Mouse (Mus musculus) stomach, postnatal 0 days (tissue): ENCODE data around the gene Wdr17. TPM values are rescaled to one million over a fixed set of nuclear protein-coding genes. Genes with fewer than 3 reads are reported as not detected.
A peak's percentile ranks its signal among the peaks of the same experiment; 100 is the strongest.
"Not testable (repeated sequence)": the region's sequence is repeated elsewhere in the genome, so short reads cannot be mapped to it uniquely, and the experiment has no call there.

Source experiments
- ATAC-seq: fragments of 200-750 bp; cut with Nextera tagmentation; 2 replicates; pipeline ENCODE4 v1.8.0; 2017; ENCODE audit not compliant: low FRiP score, low TSS enrichment
- DNase-seq: peaks from one replicate; pipeline ENCODE4 v3.0.0-alpha.2; 2016; ENCODE audit warnings: low spot score
- H3K27ac ChIP-seq: fragments of 300-500 bp; sonication (generic); replicated peaks from 2 replicates; pipeline ENCODE4 v1.5.1; 2014; ENCODE audit warnings: mild to moderate bottlenecking, control low read depth
- H3K27me3 ChIP-seq: fragments of 300-500 bp; sonication (generic); 2 replicates; pipeline ENCODE4 v1.6.1; 2014; ENCODE audit warnings: low read length; ENCODE audit not compliant: control insufficient read depth, insufficient read depth
- H3K36me3 ChIP-seq: fragments of 300-500 bp; sonication (generic); 2 replicates; pipeline ENCODE4 v1.6.1; 2014; ENCODE audit warnings: low read length, mixed read lengths; ENCODE audit not compliant: control insufficient read depth, insufficient read depth
- H3K4me1 ChIP-seq: fragments of 300-500 bp; sonication (generic); replicated peaks from 2 replicates; pipeline ENCODE4 v1.6.1; 2014; ENCODE audit warnings: antibody characterized with exemption; ENCODE audit not compliant: control insufficient read depth, insufficient read depth
- H3K4me2 ChIP-seq: fragments of 300-500 bp; sonication (generic); replicated peaks from 2 replicates; pipeline ENCODE4 v1.6.1; 2014; ENCODE audit warnings: low read depth, mild to moderate bottlenecking, control low read depth, moderate library complexity
- H3K4me3 ChIP-seq: fragments of 300-500 bp; sonication (generic); 2 replicates; pipeline ENCODE4 v1.5.1; 2014; ENCODE audit warnings: low read depth, low read length, control low read depth
- H3K9ac ChIP-seq: fragments of 300-500 bp; sonication (generic); 2 replicates; pipeline ENCODE4 v1.6.1; 2014; ENCODE audit warnings: mild to moderate bottlenecking, low read length, control low read depth, mixed read lengths
- H3K9me3 ChIP-seq: fragments of 300-500 bp; sonication (generic); 2 replicates; pipeline ENCODE4 v1.6.1; 2016; ENCODE audit warnings: low read length; ENCODE audit not compliant: control insufficient read depth
- CTCF ChIP-seq: IDR thresholded peaks from 2 replicates; pipeline ENCODE4 v1.5.1; 2016; ENCODE audit warnings: antibody characterized with exemption, low read depth, mild to moderate bottlenecking, moderate library complexity
- EP300 ChIP-seq: optimal IDR thresholded peaks from 2 replicates; pipeline ENCODE3; 2016; ENCODE audit warnings: antibody characterized with exemption
- WGBS: fragments of 180-500 bp; shearing (Covaris S2); extraction: QIAGEN DNeasy Blood & Tissue Kit; methylation state at CpG from one replicate; pipeline ENCODE4 v1.1.7; 2014; 5-methylcytosine and 5-hydroxymethylcytosine counted together
- polyA plus RNA-seq: library from polyadenylated mRNA; unstranded; fragments of >200 nt; fragmentation: Nextera tagmentation; extraction: Ambion mirVana; gene quantifications from 2 replicates; pipeline ENCODE4 v1.2.1, GENCODE M21; 2015

Wdr17 gene
- polyA plus RNA-seq, 1 experiment from 2014 or later: 0.06 TPM

DNA sequence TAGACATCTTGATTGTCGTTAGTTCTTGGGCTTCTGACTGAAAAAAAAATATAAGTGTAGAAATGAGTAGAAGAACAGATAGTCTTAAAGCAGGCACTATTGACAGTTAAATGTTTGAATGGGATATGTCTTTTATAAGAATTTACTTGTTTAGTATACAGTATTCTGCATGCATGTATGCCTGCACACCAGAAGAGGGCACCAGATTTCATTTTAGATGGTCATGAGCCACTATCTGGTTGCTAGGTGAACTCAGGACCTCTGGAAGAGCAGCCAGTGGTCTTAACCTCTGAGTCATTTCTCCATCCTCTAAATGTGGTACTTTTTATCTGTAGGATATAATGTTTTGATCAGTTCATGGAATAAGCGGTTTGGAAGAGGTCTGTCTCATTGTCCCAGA lies 227.3 kb downstream of the Wdr17 start:
- Histone ChIP-seq H3K4me1 (no peaks in the 10 kb centered on the region), H3K27ac (no peak overlapping the region), H3K27me3 (no peaks in the 10 kb centered on the region), H3K36me3 (no peaks in the 10 kb centered on the region), H3K4me3 (no peak overlapping the region), H3K9ac (no peak overlapping the region), H3K9me3 (no peaks in the 10 kb centered on the region), H3K4me2 (no peak overlapping the region)
- DNase-seq: no peak
- ATAC-seq: no peak
- TF ChIP-seq EP300: no peak
- peak; percentile 22; the same call in 1 of the 2 replicates for TF ChIP-seq CTCF
- WGBS: 81% methylated on average over 2 of the region's 2 CpGs

GRCm38 (mm10) chr8:54638634-54639033 lies 248.3 kb downstream of the Wdr17 start:
- TF ChIP-seq CTCF (no peak), EP300 (no peak)
- no peaks in the 10 kb centered on the region for H3K27me3 ChIP-seq
- 78% methylated on average over 4 of the region's 4 CpGs for WGBS
- H3K9ac ChIP-seq: no peak overlapping the region
- H3K4me2 ChIP-seq: no peak overlapping the region
- H3K4me1 ChIP-seq: no peaks in the 10 kb centered on the region
- ATAC-seq (no peak), DNase-seq (no peak)
- H3K36me3 ChIP-seq: no peaks in the 10 kb centered on the region
- H3K27ac ChIP-seq: no peak overlapping the region
- H3K9me3 ChIP-seq: no peaks in the 10 kb centered on the region
- no peak overlapping the region for H3K4me3 ChIP-seq

DNA sequence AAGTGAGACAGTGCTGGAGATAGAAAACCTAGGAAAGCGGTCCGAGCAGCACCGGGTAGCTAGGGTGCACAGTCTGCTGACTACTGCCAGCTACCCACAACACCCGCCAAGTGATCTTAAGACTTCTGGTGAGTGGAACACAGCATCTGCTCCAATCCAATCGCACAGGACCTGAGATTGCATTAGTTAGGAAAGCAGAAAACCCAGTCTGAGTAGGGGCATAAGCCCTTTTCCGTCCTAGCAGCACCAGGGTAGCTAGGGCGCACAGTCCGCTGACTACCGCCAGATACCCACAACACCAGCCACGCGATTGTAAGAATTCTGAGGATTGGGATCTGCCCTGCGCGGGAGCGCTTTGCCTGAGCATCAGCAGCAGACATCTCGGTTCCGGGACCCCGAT lies 270.3 kb downstream of the Wdr17 start:
- H3K27me3 ChIP-seq, H3K27ac ChIP-seq, H3K4me2 ChIP-seq, H3K36me3 ChIP-seq, H3K4me1 ChIP-seq, H3K9ac ChIP-seq, DNase-seq, ATAC-seq, H3K4me3 ChIP-seq, H3K9me3 ChIP-seq: not testable (repeated sequence)
- WGBS: 82% methylated on average over 17 of the region's 17 CpGs

DNA sequence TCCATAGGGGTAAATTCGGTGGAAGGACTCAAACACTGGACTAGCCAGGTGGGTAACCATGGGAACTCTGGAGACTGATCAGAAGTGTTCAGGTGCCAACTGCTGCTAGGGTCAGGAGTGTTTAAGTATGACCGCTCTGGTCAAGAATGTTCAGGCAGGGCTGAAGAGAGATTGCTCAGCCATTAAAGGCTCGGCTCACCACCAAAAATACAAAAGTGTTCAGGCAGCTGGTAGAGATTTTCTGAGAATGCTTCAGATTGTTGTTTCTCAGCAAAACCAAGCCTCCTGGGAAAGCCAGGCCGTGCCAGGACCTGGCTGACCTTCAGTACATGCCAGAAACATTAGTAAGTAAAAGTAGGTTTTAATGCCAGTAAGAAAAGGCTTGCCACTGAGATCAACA lies 276.7 kb downstream of the Wdr17 start:
- Histone ChIP-seq H3K27me3 (no peaks in the 10 kb centered on the region), H3K4me1 (no peaks in the 10 kb centered on the region), H3K9ac (no peak overlapping the region), H3K27ac (no peak overlapping the region), H3K4me3 (no peak overlapping the region), H3K4me2 (no peak overlapping the region), H3K9me3 (no peaks in the 10 kb centered on the region), H3K36me3 (no peaks in the 10 kb centered on the region)
- 0 out of 2 replicates have a peak, but pooled peaks have one; percentile 70 for ATAC-seq
- TF ChIP-seq EP300: no peak
- TF ChIP-seq CTCF: no peak
- peak; percentile 15 for DNase-seq
- WGBS: 55% methylated on average over 4 of the region's 4 CpGs

DNA sequence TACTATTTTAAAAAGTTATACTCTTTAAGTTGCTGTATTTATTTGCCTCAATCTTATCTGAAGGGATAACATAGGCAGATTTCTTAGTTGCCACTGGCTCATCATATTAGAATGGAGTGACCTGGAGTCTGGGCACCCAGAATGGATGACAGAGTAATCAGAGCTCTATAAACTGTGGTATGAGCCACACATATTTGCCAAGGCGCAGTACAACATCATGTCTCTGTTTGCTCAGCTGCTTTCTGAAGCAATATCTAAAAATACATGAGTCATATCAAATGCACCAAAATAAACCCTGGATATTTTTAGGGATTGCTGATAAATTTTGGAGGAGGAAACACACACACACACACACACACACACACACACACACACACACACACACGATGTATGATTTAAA lies 277.6 kb downstream of the Wdr17 start:
- Histone ChIP-seq H3K4me2 (no peak overlapping the region), H3K36me3 (no peaks in the 10 kb centered on the region), H3K4me1 (no peaks in the 10 kb centered on the region), H3K9me3 (no peaks in the 10 kb centered on the region), H3K4me3 (no peak overlapping the region), H3K27me3 (no peaks in the 10 kb centered on the region), H3K27ac (no peak overlapping the region), H3K9ac (no peak overlapping the region)
- TF ChIP-seq EP300: no peak
- no peak for TF ChIP-seq CTCF
- DNase-seq: no peak
- WGBS: 74% methylated on average over 2 of the region's 2 CpGs
- ATAC-seq: no peak

GRCm38 (mm10) chr8:54603440-54603839 lies 283.5 kb downstream of the Wdr17 start:
- WGBS: 78% methylated on average over 4 of the region's 4 CpGs
- Histone ChIP-seq H3K4me2 (no peak overlapping the region), H3K36me3 (no peaks in the 10 kb centered on the region), H3K9me3 (no peaks in the 10 kb centered on the region), H3K27me3 (no peaks in the 10 kb centered on the region), H3K4me3 (no peak overlapping the region), H3K4me1 (no peaks in the 10 kb centered on the region), H3K27ac (no peak overlapping the region), H3K9ac (no peak overlapping the region)
- TF ChIP-seq EP300 (no peak), CTCF (no peak)
- ATAC-seq: no peak
- DNase-seq: no peak
